Mouse (Mus musculus): ENCODE data around the gene Ankmy1. TPM values are rescaled to one million over a fixed set of nuclear protein-coding genes. Genes with fewer than 3 reads are reported as not detected.

Ankmy1 gene
- not detected for polyA plus RNA-seq (2014; fragmentation: Illumina TruSeq; extraction: RNeasy Lipid Tissue Mini Kit (QIAGEN cat#74804); ENCODE audit: low replicate concordance)

DNA sequence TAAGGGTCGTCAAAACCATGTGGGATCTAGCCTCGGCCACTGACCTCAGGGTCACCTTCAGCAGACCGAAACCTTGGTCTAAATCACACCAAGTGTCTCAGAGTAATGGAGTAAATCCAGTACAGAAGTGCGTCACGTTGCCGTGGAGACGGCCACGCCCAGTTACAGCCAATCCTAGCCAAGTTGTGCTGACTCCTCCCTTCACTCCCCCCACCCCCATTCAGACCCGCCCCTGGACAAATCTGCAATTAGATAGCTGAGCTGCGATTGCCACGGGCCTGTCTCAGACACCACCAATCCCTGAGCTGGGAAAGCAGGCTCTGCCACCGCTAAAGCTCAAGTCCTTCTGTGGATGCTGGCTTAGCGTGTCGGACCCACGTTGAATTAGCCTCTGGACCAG is at the start of gene Ankmy1:
Ankmy1 (minus strand) TSS at position 121 of the 400 bp plus-strand sequence.

GRCm38 (mm10) chr1:92950607-92951006 is 47.9 kb upstream of the Ankmy1 start, which contains the start of gene Gpr35:
Gene Gpr35 (plus strand): TSS chr1:92950865.

DNA sequence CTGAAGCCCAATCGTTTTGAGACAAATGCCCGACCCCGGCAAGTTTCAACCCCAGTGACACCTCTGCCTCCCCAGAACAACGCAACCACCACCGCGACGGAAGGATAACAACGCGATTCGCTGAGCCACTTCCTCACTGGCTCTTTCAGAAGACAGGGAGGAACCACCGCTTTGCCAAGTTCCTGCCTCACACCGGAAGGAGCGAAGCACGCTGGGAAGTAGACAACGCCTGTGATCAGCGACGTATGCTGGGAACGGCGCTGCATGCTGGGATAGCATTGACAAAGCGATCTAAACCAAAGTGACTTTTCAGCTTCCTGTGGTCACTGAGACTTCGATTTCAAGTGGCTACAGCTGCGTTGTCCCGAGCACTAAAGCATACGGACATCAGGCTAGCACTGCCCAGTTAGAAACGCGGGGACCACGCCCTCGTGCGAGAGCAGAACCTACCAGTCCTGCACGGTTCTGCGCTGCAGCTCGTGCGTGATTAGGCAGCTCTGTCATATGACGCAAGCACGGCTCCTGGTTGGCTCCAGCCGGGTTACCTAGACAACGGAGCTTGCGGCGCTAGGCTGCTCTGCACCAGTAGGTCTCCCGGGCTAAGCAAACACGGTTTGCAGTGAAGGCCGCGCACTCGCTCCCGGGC is 31.6 kb upstream of the Ankmy1 start, which contains the start of gene Capn10:
Capn10 (plus strand) TSS at position 195 of the 646 bp plus-strand sequence.

GRCm38 (mm10) chr1:92910239-92910885 is 7.7 kb upstream of the Ankmy1 start, which contains the start of gene Rnpepl1:
Gene Rnpepl1 (plus strand): TSS chr1:92910783.

GRCm38 (mm10) chr1:92906779-92907631 is 4.3 kb upstream of the Ankmy1 start, which contains the start of gene Dusp28:
Gene Dusp28 (plus strand): TSS chr1:92906981.

DNA sequence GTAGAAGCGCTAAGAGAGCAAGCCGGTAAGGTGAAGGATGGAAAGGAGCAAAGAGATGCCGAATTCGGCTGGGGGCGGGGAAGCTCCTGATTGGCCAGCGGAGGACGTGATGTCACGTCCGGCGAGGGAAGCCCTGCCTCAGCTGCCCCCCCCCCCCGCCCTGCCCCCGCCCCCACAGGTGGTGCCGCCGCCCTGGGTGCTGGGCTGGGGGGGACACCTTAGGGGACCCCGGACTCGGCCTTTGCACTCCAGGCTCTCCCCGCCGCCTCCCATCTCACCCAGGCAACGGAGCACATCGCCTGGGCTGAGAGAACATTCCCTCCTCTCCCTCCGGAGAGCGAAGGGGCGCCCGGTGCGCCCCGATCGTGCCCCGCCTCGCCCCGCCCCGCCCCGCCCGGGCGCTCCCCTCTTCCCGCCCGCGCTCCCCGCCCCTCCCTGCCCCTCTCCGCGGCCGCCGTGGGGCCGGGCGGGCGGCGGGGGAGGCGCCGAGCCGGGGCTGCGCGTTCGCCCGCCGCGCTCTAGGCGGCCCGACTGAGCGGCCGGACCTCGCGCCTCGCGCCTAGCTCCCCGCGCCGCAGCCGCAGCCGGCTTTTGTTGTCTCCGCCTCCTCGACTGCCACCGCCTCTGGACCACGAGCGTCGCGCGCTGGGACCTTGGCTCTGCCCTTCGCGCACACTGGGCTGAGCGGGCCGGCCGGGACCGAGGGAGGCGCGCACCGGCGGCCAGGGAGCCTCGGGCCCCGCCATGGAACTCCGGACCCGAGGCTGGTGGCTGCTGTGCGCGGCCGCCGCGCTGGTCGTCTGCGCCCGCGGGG is 71.3 kb downstream of the Ankmy1 start, which contains the start of gene Gpc1:
Gpc1 (plus strand) TSS at position 458 of the 814 bp plus-strand sequence.

Other genes starting within 250 kb of the Ankmy1 start
- not detected for gene Gpc1, start 71.3 kb downstream of the Ankmy1 start, polyA plus RNA-seq (2014; fragmentation: Illumina TruSeq; extraction: RNeasy Lipid Tissue Mini Kit (QIAGEN cat#74804); ENCODE audit: low replicate concordance)
- 2.2 TPM for gene Dusp28, start 4.1 kb upstream of the Ankmy1 start, polyA plus RNA-seq (2014; fragmentation: Illumina TruSeq; extraction: RNeasy Lipid Tissue Mini Kit (QIAGEN cat#74804); ENCODE audit: low replicate concordance)
- 5.6 TPM for gene Rnpepl1, start 7.9 kb upstream of the Ankmy1 start, polyA plus RNA-seq (2014; fragmentation: Illumina TruSeq; extraction: RNeasy Lipid Tissue Mini Kit (QIAGEN cat#74804); ENCODE audit: low replicate concordance)
- 2.2 TPM for gene Capn10, start 31.5 kb upstream of the Ankmy1 start, polyA plus RNA-seq (2014; fragmentation: Illumina TruSeq; extraction: RNeasy Lipid Tissue Mini Kit (QIAGEN cat#74804); ENCODE audit: low replicate concordance)
- gene Gpr35, start 48.0 kb upstream of the Ankmy1 start, polyA plus RNA-seq (2014; fragmentation: Illumina TruSeq; extraction: RNeasy Lipid Tissue Mini Kit (QIAGEN cat#74804); ENCODE audit: low replicate concordance): 7.8 TPM
- gene Aqp12, start 103.4 kb upstream of the Ankmy1 start, polyA plus RNA-seq (2014; fragmentation: Illumina TruSeq; extraction: RNeasy Lipid Tissue Mini Kit (QIAGEN cat#74804); ENCODE audit: low replicate concordance): not detected
- not detected for gene Kif1a, start 199.0 kb upstream of the Ankmy1 start, polyA plus RNA-seq (2014; fragmentation: Illumina TruSeq; extraction: RNeasy Lipid Tissue Mini Kit (QIAGEN cat#74804); ENCODE audit: low replicate concordance)
- not detected for gene Agxt, start 232.3 kb upstream of the Ankmy1 start, polyA plus RNA-seq (2014; fragmentation: Illumina TruSeq; extraction: RNeasy Lipid Tissue Mini Kit (QIAGEN cat#74804); ENCODE audit: low replicate concordance)